Comparison of ENCODE assay signal across 16 mouse cellular contexts in genomic region chr19:23003861-23004260, GRCm38 (mm10).
DNase-seq lines count a peak whose midpoint lies in the region; ATAC-seq and TF ChIP-seq lines count a peak whose summit lies in the region.
"Had no signal": no experiment of that assay in that cellular context is flagged by ENCODE, and none has a peak within 500 bp of the region (broad histone marks: within the 10 kb centered on the region; RNA-seq: fewer than 3 reads in every experiment).

No protein-coding gene starts in this region.

- no peaks in the 10 kb centered on the region for H3K9me3 ChIP-seq in hindbrain, embryonic 16.5 days (ENCODE audit: control insufficient read depth, low read length)
- no peaks in the 10 kb centered on the region for H3K9me3 ChIP-seq in liver, postnatal 0 days (ENCODE audit: low read length)

- ATAC-seq in hindbrain, embryonic 16.5 days: 0 out of 2 replicates have a peak, but pooled peaks have one; percentile 55
- ATAC-seq in liver, postnatal 0 days: no peak
- ATAC-seq: Patski had no signal

- 0 out of 2 replicates have a peak, but pooled peaks cover 2% of the 10 kb centered on the region for H3K4me1 ChIP-seq in hindbrain, embryonic 16.5 days (ENCODE audit: control insufficient read depth, insufficient read depth, low read depth, low read length)
- H3K4me1 ChIP-seq in liver, postnatal 0 days (ENCODE audit: insufficient read depth): no peaks in the 10 kb centered on the region

- no peak overlapping the region for H3K9ac ChIP-seq in hindbrain, embryonic 16.5 days (ENCODE audit: low read depth, low read length)
- no peak overlapping the region for H3K9ac ChIP-seq in liver, postnatal 0 days (replicated peaks)
- H3K9ac ChIP-seq: liver, embryonic 14.5 days had no signal

- DNase-seq in left cerebral cortex, adult 11 months (ENCODE audit: low spot score): peak; percentile 48
- no peak for DNase-seq in left cerebral cortex, postnatal 4 days
- DNase-seq in brain, embryonic 14.5 days (ENCODE audit: low read depth): peak; percentile 45
- DNase-seq in layer of hippocampus, postnatal 36 days: peak; percentile 50 to 60
- DNase-seq in liver, postnatal 0 days: no peak
- no peak for DNase-seq in B cell, adult 2 months
- DNase-seq in heart, postnatal 10 days: no peak
- DNase-seq: adrenal gland, adult 2 months; heart, adult 2 months; heart, postnatal 36 days; kidney, adult 2 months; lung, postnatal 4 days had no signal

- no peak for TF ChIP-seq EP300 in liver, postnatal 0 days (IDR thresholded peaks at IDR 0.05; ENCODE audit: low read depth)

- 42% methylated on average over 8 of the region's 8 CpGs for WGBS in hindbrain, embryonic 16.5 days
- 44% methylated on average over 8 of the region's 8 CpGs for WGBS in liver, postnatal 0 days (ENCODE audit: insufficient replicate concordance)

- no peak overlapping the region for H3K4me3 ChIP-seq in hindbrain, embryonic 16.5 days (ENCODE audit: low read length)
- no peak overlapping the region for H3K4me3 ChIP-seq in liver, postnatal 0 days (ENCODE audit: low read depth, low read length)
- H3K4me3 ChIP-seq: heart, adult 2 months had no signal

- H3K36me3 ChIP-seq in hindbrain, embryonic 16.5 days (ENCODE audit: control insufficient read depth, insufficient read depth, low read length): no peaks in the 10 kb centered on the region
- H3K36me3 ChIP-seq in liver, postnatal 0 days (replicated peaks; ENCODE audit: insufficient read depth, low read length): no peaks in the 10 kb centered on the region

- H3K27ac ChIP-seq in hindbrain, embryonic 16.5 days (ENCODE audit: low read depth, low read length): no peak overlapping the region
- no peak overlapping the region for H3K27ac ChIP-seq in liver, postnatal 0 days (ENCODE audit: low read depth)
- H3K27ac ChIP-seq: heart, adult 2 months; liver, embryonic 14.5 days had no signal

- no peak for TF ChIP-seq CTCF in brain, embryonic 14.5 days (IDR thresholded peaks at IDR 0.05; ENCODE audit: borderline replicate concordance, extremely low read depth, insufficient read depth, insufficient read length)
- no peak for TF ChIP-seq CTCF in liver, postnatal 0 days (IDR thresholded peaks at IDR 0.05; ENCODE audit: low read depth)

- no peaks in the 10 kb centered on the region for H3K27me3 ChIP-seq in hindbrain, embryonic 16.5 days (replicated peaks; ENCODE audit: control insufficient read depth, insufficient read depth, low read length)
- H3K27me3 ChIP-seq in liver, postnatal 0 days (ENCODE audit: insufficient read depth, low read length): no peaks in the 10 kb centered on the region
- H3K27me3 ChIP-seq: CH12.LX, Patski had no signal

- intact Hi-C loops in left cerebral cortex, postnatal 4 days (cut with DNase I): no loop called here
- intact Hi-C loops in heart, postnatal 10 days (cut with DNase I): loop anchor here (5.0 kb wide), 1 partner anchor 87 kb away; no protein-coding TSS in a partner anchor

- no peak for TF ChIP-seq POLR2A in brain, embryonic 14.5 days (IDR thresholded peaks at IDR 0.05; ENCODE audit: borderline replicate concordance, extremely low read depth, insufficient read depth, insufficient read length, poor library complexity, severe bottlenecking)

- no peak overlapping the region for H3K4me2 ChIP-seq in hindbrain, embryonic 16.5 days (ENCODE audit: low read length)
- no peak overlapping the region for H3K4me2 ChIP-seq in liver, postnatal 0 days (ENCODE audit: low read depth, low read length)

Comparison
In these comparisons a context has a peak if more than half of its experiments do, and no peak if none do; other contexts are left out.
1. DNase-seq: peak in left cerebral cortex, adult 11 months (single experiment), brain, embryonic 14.5 days (single experiment) and layer of hippocampus, postnatal 36 days (2 of 2); none in left cerebral cortex, postnatal 4 days (single experiment), liver, postnatal 0 days (single experiment), B cell, adult 2 months (0 of 2) and heart, postnatal 10 days (0 of 2).